13 mouse cellular contexts compared by ENCODE assay signal in the genomic region with DNA sequence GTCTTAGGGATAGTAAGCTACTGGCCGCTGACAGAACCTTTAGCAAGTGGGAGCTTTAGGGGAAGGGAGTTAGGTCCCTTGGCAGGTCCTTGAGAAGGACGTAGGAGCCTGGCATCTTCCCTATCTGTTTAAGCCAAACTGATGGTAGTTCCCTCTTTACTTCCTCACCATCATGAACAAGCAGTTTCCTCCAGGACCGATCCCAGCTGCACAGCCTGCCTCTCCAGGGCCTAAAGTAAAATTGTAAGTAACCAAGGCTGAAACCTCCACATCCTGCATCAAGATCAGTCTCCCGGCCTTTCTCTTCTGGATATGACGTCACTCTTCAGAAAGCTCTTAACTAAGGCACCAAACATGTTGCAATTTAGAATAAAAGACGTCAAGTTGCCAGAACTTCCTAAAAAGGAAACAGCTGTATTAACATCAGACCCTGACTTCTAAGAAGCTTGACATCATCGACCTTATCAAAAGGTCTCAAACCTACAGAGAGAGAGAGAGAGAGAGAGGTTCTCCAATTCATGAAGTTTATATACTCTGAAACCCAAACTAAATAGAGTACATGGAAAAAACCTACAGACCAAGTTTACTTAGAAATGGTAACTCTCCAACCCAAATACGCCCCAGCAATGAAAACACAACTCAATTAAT.
"Had no signal": no experiment of that assay in that cellular context is flagged by ENCODE, and none has a peak within 500 bp of the region (broad histone marks: within the 10 kb centered on the region; RNA-seq: fewer than 3 reads in every experiment).

No protein-coding gene starts in this region.

- H3K27ac ChIP-seq: kidney, embryonic 15.5 days; limb, embryonic 15.5 days; liver, embryonic 12.5 days; midbrain, embryonic 15.5 days; neural tube, embryonic 12.5 days had no signal

- H3K4me2 ChIP-seq: kidney, embryonic 15.5 days; limb, embryonic 15.5 days; liver, embryonic 12.5 days; lung, embryonic 14.5 days; midbrain, embryonic 11.5 days; midbrain, embryonic 15.5 days; neural tube, embryonic 12.5 days had no signal

- H3K4me1 ChIP-seq: liver, embryonic 12.5 days; midbrain, embryonic 15.5 days; neural tube, embryonic 12.5 days had no signal

- H3K9me3 ChIP-seq: kidney, embryonic 15.5 days; limb, embryonic 15.5 days; liver, embryonic 12.5 days; midbrain, embryonic 15.5 days; neural tube, embryonic 12.5 days had no signal

- H3K9ac ChIP-seq: kidney, embryonic 15.5 days; limb, embryonic 15.5 days; liver, embryonic 12.5 days; lung, embryonic 14.5 days; midbrain, embryonic 15.5 days; neural tube, embryonic 12.5 days had no signal

- H3K4me3 ChIP-seq: kidney, embryonic 15.5 days; limb, embryonic 15.5 days; liver, embryonic 12.5 days; midbrain, embryonic 15.5 days; neural tube, embryonic 12.5 days had no signal

- ATAC-seq: liver, embryonic 12.5 days; midbrain, embryonic 15.5 days had no signal

- H3K36me3 ChIP-seq: kidney, embryonic 15.5 days; limb, embryonic 15.5 days; liver, embryonic 12.5 days; midbrain, embryonic 15.5 days; neural tube, embryonic 12.5 days had no signal

- DNase-seq: kidney, postnatal 36 days; layer of hippocampus, adult 9-11 months; layer of hippocampus, postnatal 36 days; lung, embryonic 14.5 days; lung, postnatal 14 days; thymus, adult 18-20 months; thymus, postnatal 25 days had no signal

- H3K27me3 ChIP-seq: kidney, embryonic 15.5 days; limb, embryonic 15.5 days; liver, embryonic 12.5 days; midbrain, embryonic 15.5 days; neural tube, embryonic 12.5 days had no signal
